Mouse (Mus musculus): ENCODE data around the gene Desi1.

DNA sequence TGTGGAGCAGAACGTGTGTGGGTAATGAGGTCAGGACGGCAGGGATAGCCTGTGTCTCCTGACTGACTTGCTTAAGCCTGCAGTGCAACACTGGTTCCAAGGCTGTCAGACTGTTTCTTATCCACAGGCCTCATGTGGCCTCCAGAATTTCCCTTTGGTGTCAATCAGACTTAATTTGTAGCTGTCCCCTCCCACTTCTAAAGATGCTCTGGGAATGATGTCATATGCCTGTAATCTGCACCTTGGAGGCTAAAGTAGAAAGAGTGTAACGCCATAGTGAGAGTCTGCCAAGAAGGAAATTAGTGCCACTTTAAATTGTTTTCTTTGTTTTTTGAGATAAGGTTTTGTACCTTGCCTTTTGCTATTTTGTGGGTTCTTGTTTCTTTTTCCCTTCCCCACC is 14.4 kb downstream of the Desi1 start:
- TF ChIP-seq POLR2A (IDR thresholded peaks at IDR 0.05; ENCODE audit: borderline replicate concordance, control insufficient read depth, low read depth, low read length): no peak
- no peak for TF ChIP-seq CTCF (IDR thresholded peaks at IDR 0.05; ENCODE audit: control insufficient read depth, insufficient read depth, low read length)

Measured in bone marrow, adult 2 months (tissue).